Mouse (Mus musculus): Measurements from ENCODE around the gene Klf7.

- TF ChIP-seq CTCF (IDR thresholded peaks at IDR 0.05 in 2 of 3, conservative IDR thresholded peaks at IDR 0.05 in 1 of 3; ENCODE audit: control insufficient read depth in 1 of 3, insufficient read depth in 1 of 3, low read depth in 2 of 3, low read length in 3 of 3, poor library complexity in 1 of 3, severe bottlenecking in 1 of 3) (no peak), POLR2A (IDR thresholded peaks at IDR 0.05; ENCODE audit: control insufficient read depth in 1 of 2, insufficient read depth in 1 of 2, low read depth in 1 of 2, low read length in 2 of 2, poor library complexity in 1 of 2) (no peak), ZKSCAN1 (IDR thresholded peaks at IDR 0.05; ENCODE audit: low read depth, low read length) (no peak), BHLHE40 (IDR thresholded peaks at IDR 0.05; ENCODE audit: borderline replicate concordance, low read depth, low read length) (no peak), RAD21 (IDR thresholded peaks at IDR 0.05; ENCODE audit: low read depth, low read length) (no peak), E2F4 (IDR thresholded peaks at IDR 0.05; ENCODE audit: borderline replicate concordance, low read depth, low read length) (no peak), RCOR1 (IDR thresholded peaks at IDR 0.05; ENCODE audit: low read depth, low read length) (no peak), JUND (IDR thresholded peaks at IDR 0.05; ENCODE audit: low read depth, low read length) (no peak), SMC3 (IDR thresholded peaks at IDR 0.05; ENCODE audit: low read depth, low read length) (no peak), KAT2A (conservative IDR thresholded peaks at IDR 0.05; ENCODE audit: low read depth, low read length) (no peak), USF2 (IDR thresholded peaks at IDR 0.05; ENCODE audit: borderline replicate concordance in 1 of 2, insufficient read depth in 1 of 2, low read depth in 1 of 2, low read length in 2 of 2) (no peak), SIN3A (IDR thresholded peaks at IDR 0.05; ENCODE audit: low read length) (no peak)
These were observed 77.5 kb downstream of the Klf7 start for GRCm38 (mm10) chr1:64044577-64044976.

All from MEL (cell line).